Mouse (Mus musculus) brain, embryonic 14.5 days (tissue): ENCODE results near the gene Rps29.

Experiments
- CTCF ChIP-seq: fragments of 200-500 bp; IDR thresholded peaks from 2 replicates; pipeline ENCODE4 v1.5.1; 2012; ENCODE audit warnings: inconsistent platforms, mild to moderate bottlenecking, moderate library complexity, borderline replicate concordance; ENCODE audit not compliant: insufficient read depth, insufficient read length; ENCODE audit errors: extremely low read depth
- POLR2A ChIP-seq: fragments of 200-500 bp; IDR thresholded peaks from 2 replicates; pipeline ENCODE4 v1.6.1; 2012; ENCODE audit warnings: mild to moderate bottlenecking, inconsistent platforms, borderline replicate concordance; ENCODE audit not compliant: poor library complexity, insufficient read depth, insufficient read length, severe bottlenecking; ENCODE audit errors: extremely low read depth

GRCm38 (mm10) chr12:69139841-69140240, 19.1 kb downstream of the Rps29 start:
- TF ChIP-seq CTCF (no peak), POLR2A (no peak)
